Mouse (Mus musculus): ENCODE data around the gene Aasdhppt. TPM values are rescaled to one million over a fixed set of nuclear protein-coding genes. Genes with fewer than 3 reads are reported as not detected.

Gene Aasdhppt
- total RNA-seq (2021): 10 to 100 TPM; 10.8 to 12.3 TPM
- long read RNA-seq, experiment 1, transcript Aasdhppt-201 (6 exons, 2,843 nt): major isoform, 29 of 38 reads
- long read RNA-seq, experiment 1, partial matches to known transcripts: 4 of 38 reads
- long read RNA-seq, experiment 1, other reads (novel, unspliced or antisense): 5 of 38 reads
- long read RNA-seq, experiment 2, transcript Aasdhppt-201 (6 exons, 2,843 nt): major isoform, 19 of 24 reads
- long read RNA-seq, experiment 2, partial matches to known transcripts: 2 of 24 reads
- long read RNA-seq, experiment 2, other reads (novel, unspliced or antisense): 3 of 24 reads

DNA sequence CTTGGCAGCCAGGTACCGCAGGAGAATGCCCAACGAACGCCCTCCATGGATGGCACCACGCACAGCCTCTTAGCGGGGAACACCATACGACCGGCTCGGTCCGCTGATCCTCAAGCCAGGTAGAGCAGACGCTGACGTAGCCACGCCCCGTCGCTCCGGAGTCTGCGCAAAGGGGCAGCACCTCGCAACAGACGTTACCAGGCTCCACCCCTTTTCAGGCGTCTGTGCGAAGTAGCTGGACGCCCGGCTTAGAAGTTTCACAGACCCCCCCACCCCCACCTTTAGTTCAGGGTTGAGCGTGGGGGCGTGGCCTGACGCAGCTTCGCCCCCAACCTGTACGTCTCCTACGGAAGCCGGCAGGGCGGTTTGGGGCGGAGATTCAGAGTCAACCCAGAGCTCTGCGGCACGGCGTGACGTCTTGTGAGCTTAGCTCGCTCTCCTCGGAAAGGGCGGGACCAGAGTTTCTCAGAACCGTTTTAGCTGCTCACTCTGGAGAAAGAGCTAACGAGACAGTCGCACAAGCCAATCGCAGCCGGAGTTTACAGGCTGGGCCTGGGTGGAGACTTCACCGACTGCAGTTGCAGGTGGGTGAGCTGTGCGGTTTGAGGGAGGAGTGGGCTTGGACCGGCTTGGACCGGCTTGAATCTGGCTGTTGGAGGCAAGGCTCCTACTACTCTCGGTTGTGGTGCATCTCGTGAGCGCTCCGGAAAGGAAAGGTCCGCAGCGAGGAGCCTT, at the start of gene Aasdhppt, which contains the start of gene Kbtbd3:
TSS of gene Aasdhppt (minus strand) at position 121 of the 735 bp plus-strand sequence.
TSS of gene Kbtbd3 (plus strand) at position 483 of the 735 bp plus-strand sequence.
- DNase-seq: peak; percentile 99
- intact Hi-C loops (cut with DNase I; ENCODE audit: low total_unique reads): loop anchor here (10.0 kb wide), 1 partner anchor 65 kb away; the partner anchor contains the start of gene Msantd4

DNA sequence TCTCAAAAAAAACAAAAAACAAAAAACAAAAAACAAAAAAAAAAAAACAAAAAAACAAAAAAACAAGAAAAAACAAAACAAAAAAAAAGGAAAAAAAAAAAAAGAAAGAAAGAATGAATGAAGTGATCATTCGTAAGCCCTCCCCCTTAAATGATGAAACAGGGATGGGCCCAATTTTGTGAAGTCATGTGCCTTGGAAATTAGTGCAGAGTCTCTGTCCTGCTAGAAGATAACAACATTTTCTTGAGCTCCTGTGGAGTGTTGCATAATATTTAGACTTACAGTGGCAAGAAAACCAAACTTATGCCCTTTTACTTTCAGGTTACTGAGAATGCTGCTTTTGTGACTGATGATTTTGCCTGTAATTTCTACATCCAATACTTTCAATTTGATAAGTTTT, 43.9 kb upstream of the Aasdhppt start:
- intact Hi-C loops (cut with DNase I; ENCODE audit: low total_unique reads): no loop called here
- no peak for DNase-seq

DNA sequence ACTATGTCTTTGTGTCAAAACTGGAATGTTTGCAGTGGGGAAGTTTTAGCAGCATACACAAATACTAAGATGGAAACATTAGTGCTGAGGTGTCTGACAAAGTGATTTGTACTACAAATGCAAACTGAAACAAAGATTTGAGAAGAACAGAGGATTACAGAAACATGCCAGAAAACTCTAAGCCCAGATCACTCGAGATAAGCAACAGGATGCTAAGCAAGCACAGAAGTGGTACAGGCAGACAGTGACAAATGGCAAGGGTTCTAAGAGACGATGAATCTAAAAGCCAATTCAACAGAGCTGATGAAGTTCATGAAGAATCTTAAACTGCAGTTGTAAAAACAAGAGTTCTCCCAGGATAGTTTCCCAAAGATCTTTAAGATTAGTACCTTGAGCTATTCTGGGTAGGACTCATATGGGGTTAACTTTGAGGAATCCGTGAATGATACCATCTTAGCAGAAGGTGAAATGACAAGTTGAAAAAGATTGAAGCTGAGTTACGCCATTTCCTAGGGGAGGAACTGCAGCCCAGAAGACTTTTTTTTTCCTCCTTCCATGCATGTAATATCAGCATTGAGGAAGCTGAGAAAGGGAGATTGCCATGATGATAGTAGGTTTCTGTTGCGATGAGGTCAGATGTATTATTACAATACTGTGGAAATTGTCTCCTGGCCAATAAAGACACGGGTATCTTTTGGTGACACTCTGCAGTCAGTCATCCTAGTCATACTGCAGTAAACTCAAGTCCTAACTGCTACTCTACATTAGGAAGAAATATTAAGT, 9.9 kb upstream of the Aasdhppt start:
- DNase-seq: no peak
- intact Hi-C loops (cut with DNase I; ENCODE audit: low total_unique reads): loop anchor here (10.0 kb wide), 1 partner anchor 56 kb away; the partner anchor contains the start of gene Msantd4

DNA sequence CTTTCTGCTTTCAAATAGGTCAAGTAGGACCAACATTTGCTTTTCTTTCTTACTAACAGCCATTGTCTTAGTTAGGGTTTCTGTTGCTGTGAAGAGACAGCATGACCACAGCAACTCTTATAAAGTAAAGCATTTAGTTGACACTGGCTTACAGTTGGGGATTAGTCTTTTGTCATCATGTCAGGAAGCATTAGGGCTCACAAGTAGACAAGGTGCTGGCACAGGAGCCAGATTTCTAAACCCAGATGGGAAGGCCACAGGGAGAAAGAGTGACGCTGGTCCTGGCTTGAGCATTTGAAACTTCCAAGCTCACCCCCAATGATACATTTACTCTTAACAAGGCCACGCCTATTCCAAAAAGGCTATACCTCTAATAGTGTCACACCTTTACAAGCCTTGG, 6.5 kb upstream of the Aasdhppt start:
- DNase-seq: no peak
- intact Hi-C loops (cut with DNase I; ENCODE audit: low total_unique reads): loop anchor here (10.0 kb wide), 1 partner anchor 59 kb away; the partner anchor contains the start of gene Msantd4

DNA sequence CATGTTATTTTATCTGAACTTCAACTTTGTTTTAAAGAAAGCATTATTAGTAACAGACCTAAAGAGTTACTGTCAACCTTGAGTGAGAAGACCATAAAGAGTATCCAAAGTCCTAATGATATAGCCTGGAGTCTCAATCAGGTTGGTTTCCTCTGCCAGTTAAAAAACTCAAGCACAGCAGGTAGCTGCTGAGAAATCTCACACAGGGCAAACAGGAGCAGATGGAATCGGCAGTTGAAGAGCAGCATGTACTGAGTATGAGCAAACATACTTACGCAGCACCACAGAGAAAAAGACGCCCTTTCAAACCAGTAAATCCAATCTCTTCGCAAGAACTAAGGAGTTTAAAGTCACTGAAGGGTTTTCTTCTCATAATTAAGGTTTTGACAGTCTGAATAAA, 4.7 kb upstream of the Aasdhppt start:
- intact Hi-C loops (cut with DNase I; ENCODE audit: low total_unique reads): loop anchor here (10.0 kb wide), 1 partner anchor 61 kb away; the partner anchor contains the start of gene Msantd4
- DNase-seq: no peak

DNA sequence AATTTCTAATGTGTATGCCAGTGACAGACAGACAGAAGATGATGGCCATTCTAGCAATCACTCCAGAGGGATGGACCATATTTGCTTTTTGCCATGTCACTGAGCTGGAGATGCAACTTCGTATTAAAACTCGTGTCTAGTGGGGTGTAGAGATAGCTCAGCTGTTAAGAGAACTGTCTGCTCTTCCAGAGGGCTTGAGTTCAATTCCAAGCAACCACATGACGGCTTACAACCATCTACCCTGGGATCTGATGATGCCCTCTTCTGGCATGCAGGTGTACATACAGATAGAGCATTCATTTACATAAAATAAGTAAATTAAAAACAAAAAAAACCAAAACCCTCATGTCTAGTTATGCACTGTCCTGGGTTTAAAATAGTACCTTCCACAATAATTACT, 1.9 kb upstream of the Aasdhppt start:
- DNase-seq: no peak
- intact Hi-C loops (cut with DNase I; ENCODE audit: low total_unique reads): loop anchor here (10.0 kb wide), 1 partner anchor 64 kb away; the partner anchor contains the start of gene Msantd4

DNA sequence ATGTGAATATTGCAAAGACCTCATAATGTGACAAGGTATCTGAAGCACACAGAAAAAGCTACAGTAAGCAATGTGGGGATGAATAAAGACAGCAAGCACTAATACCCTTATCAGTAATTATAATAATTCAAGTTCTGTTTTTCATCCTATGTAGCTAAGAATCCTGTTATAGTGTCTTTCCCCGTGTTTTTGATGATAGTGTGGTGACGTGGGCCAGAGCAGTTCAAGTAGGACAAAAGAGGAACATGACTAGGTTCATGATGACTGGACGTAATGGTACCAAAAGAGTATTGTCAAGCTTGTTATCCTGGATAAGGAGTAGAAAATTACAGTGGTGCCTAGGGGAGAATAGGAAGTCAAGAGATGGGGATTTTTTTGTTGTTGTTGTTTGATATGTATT, 1.4 kb upstream of the Aasdhppt start:
- intact Hi-C loops (cut with DNase I; ENCODE audit: low total_unique reads): loop anchor here (10.0 kb wide), 1 partner anchor 64 kb away; the partner anchor contains the start of gene Msantd4
- DNase-seq: no peak

DNA sequence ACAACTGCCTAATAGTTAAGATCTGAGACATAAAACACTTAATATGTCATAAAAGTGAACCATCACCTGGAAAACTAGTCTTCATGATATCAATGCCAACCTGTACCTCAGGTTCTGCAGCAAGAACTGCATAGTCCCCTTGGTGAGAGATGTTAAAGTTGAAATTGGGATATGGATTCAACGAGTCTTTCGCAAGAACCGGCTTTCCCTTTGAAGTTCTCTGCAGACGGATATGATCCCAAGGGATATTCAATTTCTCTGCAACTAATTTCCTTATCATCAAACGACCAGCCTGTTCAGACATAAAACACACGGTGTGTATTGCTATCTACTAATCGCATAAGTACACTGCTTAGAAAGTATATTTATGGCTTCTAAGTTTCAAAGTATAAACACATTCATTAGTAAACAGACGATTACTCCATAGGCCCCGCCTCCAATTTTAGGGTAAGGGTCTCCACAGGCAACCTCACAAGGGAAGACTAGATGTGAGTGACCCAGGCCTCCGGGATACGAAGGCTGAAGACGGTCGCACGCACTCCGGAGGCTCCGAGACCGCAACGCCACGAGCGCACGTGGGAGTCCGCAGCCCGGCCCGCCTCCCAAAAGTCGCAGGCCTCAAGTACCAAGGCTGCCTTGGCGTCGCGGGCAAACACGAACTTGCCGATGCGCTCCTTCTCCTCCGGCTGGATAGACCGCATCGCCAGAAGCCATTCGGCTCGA, 482 bp downstream of the Aasdhppt start:
- intact Hi-C loops (cut with DNase I; ENCODE audit: low total_unique reads): no loop called here
- DNase-seq: no peak

DNA sequence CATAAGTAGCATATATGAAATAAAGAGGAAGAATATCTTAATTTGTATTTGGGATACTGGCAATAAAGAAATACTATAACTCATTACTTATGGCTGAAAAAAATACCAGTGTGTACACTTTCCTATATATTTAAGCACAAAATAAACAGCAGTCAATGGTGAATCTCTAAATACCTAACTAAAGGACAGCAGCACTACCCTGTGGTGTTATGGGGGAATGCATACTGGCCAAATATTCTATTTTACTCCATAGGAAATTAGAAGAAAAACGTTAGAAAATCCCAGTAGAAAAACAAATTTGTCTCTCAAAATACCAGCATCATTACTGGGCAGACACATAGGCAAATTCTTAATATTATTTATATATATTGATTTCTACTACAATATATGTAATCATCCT, 4.4 kb downstream of the Aasdhppt start:
- no peak for DNase-seq

DNA sequence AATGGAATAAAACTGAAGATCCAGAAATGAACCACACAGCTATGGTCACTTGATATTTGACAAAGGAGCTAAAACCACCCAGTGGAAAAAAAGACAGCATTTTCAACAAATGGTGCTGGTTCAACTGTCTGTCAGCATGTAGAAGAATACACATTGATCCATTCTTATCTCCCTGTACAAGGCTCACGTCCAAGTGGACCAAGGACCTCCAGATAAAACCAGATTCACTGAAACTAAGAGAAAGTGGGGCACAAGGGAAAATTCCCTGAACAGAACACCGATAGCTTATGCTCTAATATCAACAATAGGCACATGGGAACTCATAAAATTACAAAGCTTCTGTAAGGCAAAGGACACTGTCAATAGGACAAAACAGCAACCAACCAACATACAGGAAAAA, 8.8 kb downstream of the Aasdhppt start:
- no peak for DNase-seq
- intact Hi-C loops (cut with DNase I; ENCODE audit: low total_unique reads): no loop called here

More for the DNA sequence above, 4.4 kb downstream of the Aasdhppt start:
- intact Hi-C loops (cut with DNase I; ENCODE audit: low total_unique reads): no loop called here

DNA sequence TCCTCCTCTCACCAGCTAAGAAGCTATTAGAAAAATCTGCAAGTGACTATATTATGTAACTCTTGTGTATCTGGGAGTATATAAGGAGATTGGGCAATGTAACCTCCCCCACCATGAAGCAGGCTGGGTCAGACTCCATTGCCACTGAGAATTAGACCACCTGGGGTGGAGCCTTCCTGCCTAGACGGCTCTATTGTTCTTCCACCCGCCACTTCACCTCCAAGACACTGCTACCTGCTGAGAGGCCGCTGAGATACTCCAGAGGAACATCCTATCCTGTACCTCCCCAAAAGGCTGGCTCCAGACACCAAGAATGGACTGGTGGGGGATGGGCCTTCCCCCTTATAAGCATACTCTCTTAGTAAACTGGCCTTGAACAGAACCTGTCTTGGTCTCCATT, 25.4 kb downstream of the Aasdhppt start:
- intact Hi-C loops (cut with DNase I; ENCODE audit: low total_unique reads): no loop called here
- no peak for DNase-seq

DNA sequence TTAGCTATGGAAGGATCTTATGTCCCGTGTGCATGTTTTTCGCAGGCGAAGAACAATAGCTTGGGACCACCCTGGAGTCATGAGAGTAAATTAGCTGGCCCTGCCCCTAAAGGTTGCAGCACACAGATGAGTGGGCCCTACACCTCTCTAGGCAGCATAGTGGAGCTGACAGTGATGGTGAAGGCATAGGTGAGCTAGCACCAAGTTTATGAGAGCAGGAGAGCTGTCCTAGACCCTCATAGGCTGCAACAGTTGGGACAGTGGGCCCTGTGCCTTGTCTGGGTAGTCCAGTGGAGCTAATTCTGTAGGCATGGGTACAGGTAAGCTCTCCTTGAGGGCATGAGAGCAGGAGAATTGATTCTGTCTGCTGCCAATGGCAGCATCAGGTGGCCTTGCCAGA, 42.4 kb downstream of the Aasdhppt start:
- intact Hi-C loops (cut with DNase I; ENCODE audit: low total_unique reads): no loop called here
- no peak for DNase-seq

DNA sequence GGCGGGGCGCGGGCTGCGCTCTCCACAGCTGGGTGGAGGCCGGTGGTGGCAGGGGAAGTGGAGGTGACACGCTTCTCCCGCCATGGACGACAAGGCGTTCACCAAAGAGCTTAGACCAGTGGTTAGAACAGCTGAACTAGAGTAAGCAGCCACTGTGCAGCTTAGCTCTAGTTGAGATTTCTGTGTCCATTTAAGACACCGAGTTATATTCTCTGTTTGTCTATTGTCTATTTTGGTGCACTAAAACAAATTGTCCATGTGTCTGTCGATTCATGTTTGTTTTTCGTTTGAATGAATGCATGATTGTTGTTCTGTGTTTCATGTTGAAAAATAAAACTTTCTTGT, 48.6 kb downstream of the Aasdhppt start:
- intact Hi-C loops (cut with DNase I; ENCODE audit: low total_unique reads): no loop called here
- DNase-seq: no peak

DNA sequence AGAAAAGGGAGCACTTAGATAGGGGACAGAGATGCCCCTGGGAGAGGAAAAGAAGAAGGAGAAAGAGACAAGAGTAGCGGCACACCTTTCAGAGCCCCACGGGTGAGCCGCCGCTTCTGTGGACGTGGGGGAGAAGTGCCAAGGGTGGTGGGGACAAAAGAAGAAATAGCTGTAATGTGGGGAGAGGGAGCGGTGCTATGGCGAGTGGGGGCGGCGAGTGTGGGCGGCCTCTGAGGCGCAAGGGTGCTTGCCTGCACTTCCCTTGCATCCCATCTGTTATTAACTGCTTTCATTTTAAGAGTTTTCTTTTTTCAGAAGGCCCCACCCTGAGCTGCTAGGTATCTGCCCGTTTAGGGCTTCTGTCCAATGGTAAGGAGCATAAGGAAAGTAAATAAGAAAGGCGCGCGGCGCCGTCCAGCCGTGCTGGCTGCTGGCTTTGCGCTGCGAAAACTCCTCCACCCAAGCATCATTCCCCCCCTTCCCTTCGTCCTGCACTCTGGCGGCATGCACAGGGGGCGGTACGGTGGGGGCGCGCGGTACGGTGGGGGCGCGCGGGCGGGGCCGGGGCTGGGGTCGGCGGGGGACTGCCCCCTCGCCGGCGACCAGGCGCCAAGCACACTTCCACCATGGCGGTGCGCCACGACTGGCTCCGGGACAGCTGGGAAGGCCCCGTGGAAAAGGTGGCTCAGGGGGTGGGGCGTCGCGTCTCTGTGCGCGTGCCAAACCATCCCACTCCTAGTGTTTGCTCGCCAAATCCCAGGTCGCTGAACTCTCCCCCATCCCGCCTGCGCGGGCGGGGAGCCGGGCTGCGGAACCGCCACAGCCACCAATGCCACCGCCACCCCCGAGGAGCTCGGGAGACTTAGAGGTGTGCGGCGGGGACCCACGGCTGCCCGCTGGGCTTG, 49.2 kb downstream of the Aasdhppt start:
- intact Hi-C loops (cut with DNase I; ENCODE audit: low total_unique reads): no loop called here
- peak; percentile 60 for DNase-seq

DNA sequence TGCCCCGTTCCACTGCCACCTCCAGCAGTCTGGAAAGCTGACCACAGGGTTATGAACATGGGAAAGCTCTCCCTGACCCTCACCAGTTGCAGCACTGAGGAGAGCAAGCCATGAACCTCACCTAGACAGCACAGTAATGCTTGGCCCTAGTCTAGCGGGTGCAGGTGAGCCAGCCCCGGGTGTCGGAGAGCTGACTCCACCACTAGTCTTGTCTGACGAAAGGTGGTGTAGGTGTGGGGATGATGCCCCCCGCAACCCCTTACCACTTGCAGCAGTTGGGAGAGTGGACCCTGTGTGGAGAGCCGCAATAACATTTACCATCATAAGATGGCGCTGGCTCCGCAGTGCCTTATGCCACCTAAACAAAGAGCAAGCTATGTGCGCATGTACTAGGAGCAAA, 50.2 kb downstream of the Aasdhppt start:
- no peak for DNase-seq
- intact Hi-C loops (cut with DNase I; ENCODE audit: low total_unique reads): no loop called here
